Mouse (Mus musculus): ENCODE measurements around the gene Nt5c2. TPM values are rescaled to one million over a fixed set of nuclear protein-coding genes. Genes with fewer than 3 reads are reported as not detected.
"Not testable (repeated sequence)": the region's sequence is repeated elsewhere in the genome, so short reads cannot be mapped to it uniquely, and the experiment has no call there.

Nt5c2 gene
- total and polyA plus RNA-seq, 3 experiments, result 16.7 to 63.9 (median 58.2) TPM

DNA sequence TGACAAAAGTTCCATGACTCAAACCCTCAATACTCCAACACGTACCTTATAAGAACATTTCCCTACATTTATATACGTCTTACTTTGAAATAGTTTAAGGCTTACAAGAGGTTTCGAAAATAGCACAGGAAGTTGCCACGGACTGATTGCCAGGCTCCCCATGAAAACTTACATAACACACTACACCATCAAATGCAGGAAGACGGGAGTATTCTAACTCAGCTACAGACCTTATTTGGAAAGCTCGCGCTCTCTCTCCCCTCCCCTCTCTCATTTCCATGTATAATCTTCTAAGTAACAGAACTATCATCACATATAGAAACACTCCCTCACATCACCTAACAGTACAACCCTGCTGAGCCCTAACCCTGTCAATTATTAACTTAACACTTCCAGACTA lies 5.5 kb downstream of the Nt5c2 start:
- TF ChIP-seq POLR2A (IDR thresholded peaks at IDR 0.05; ENCODE audit: insufficient read depth, low read depth, low read length) (no peak), CTCF (IDR thresholded peaks at IDR 0.05) (no peak), EP300 (IDR thresholded peaks at IDR 0.05; ENCODE audit: insufficient read depth, low read depth, low read length) (no peak)
- Histone ChIP-seq H3K79me2 (replicated peaks; ENCODE audit: control insufficient read depth, insufficient read depth, low read length) (no peaks in the 10 kb centered on the region), H3K27ac (no peak overlapping the region), H3K4me1 (ENCODE audit: control insufficient read depth, insufficient read depth, low read length) (no peaks in the 10 kb centered on the region; the same call in 1 of the 2 replicates), H3K9ac (ENCODE audit: low read depth, low read length) (no peak overlapping the region), H3K27me3 (ENCODE audit: control insufficient read depth, insufficient read depth, low read length) (peaks cover 6% of the 10 kb centered on the region), H3K4me3 (no peak overlapping the region), H3K36me3 (ENCODE audit: control insufficient read depth, insufficient read depth, low read length) (no peaks in the 10 kb centered on the region)
- intact Hi-C loops (cut with DNase I), result no loop called here
- DNase-seq, result no peak
- 65% methylated on average over 7 of the region's 7 CpGs for WGBS

DNA sequence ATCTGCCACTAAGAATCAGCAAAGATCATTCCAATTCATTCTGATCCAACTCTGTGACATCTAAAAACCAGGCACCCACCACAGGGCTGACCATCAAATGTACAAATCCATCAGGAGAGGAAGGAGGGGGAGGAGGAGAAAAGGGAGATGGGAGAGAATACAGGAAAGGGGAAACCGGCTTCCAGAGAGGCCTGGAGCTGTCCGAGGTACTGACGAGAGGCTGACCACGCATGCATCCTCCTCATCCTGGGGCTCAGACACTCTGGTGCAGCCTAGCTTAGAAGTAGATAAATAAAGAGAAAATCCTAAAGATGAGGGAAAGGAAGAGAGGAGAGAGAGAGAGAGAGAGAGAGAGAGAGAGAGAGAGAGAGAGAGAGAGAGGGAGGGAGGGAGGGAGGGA lies 8.6 kb downstream of the Nt5c2 start:
- WGBS, result 3% methylated on average over 4 of the region's 4 CpGs

GRCm38 (mm10) chr19:47005873-47006272 lies 9.1 kb downstream of the Nt5c2 start:
- Histone ChIP-seq H3K27ac (no peak overlapping the region), H3K36me3 (ENCODE audit: control insufficient read depth, insufficient read depth, low read length) (no peaks in the 10 kb centered on the region), H3K27me3 (ENCODE audit: control insufficient read depth, insufficient read depth, low read length) (no peaks in the 10 kb centered on the region), H3K79me2 (replicated peaks; ENCODE audit: control insufficient read depth, insufficient read depth, low read length) (no peaks in the 10 kb centered on the region), H3K4me3 (no peak overlapping the region), H3K4me1 (ENCODE audit: control insufficient read depth, insufficient read depth, low read length) (no peaks in the 10 kb centered on the region), H3K9ac (ENCODE audit: low read depth, low read length) (no peak overlapping the region)
- TF ChIP-seq EP300 (IDR thresholded peaks at IDR 0.05; ENCODE audit: insufficient read depth, low read depth, low read length) (no peak), CTCF (IDR thresholded peaks at IDR 0.05) (no peak), POLR2A (IDR thresholded peaks at IDR 0.05; ENCODE audit: insufficient read depth, low read depth, low read length) (no peak)
- intact Hi-C loops (cut with DNase I), result no loop called here
- DNase-seq, result no peak
- WGBS, result 55% methylated on average over 5 of the region's 5 CpGs

More for the DNA sequence above, 8.6 kb downstream of the Nt5c2 start:
- Histone ChIP-seq H3K27me3 (ENCODE audit: control insufficient read depth, insufficient read depth, low read length) (no peaks in the 10 kb centered on the region), H3K9ac (ENCODE audit: low read depth, low read length) (no peak overlapping the region), H3K4me1 (ENCODE audit: control insufficient read depth, insufficient read depth, low read length) (no peaks in the 10 kb centered on the region), H3K79me2 (replicated peaks; ENCODE audit: control insufficient read depth, insufficient read depth, low read length) (no peaks in the 10 kb centered on the region), H3K36me3 (ENCODE audit: control insufficient read depth, insufficient read depth, low read length) (no peaks in the 10 kb centered on the region), H3K4me3 (no peak overlapping the region), H3K27ac (no peak overlapping the region)
- no peak for TF ChIP-seq EP300 (IDR thresholded peaks at IDR 0.05; ENCODE audit: insufficient read depth, low read depth, low read length)
- TF ChIP-seq CTCF (IDR thresholded peaks at IDR 0.05), result no peak
- no peak for TF ChIP-seq POLR2A (IDR thresholded peaks at IDR 0.05; ENCODE audit: insufficient read depth, low read depth, low read length)
- DNase-seq, result peak in 1 of 2 experiments; percentile 55
- intact Hi-C loops (cut with DNase I), result no loop called here

GRCm38 (mm10) chr19:47003742-47004511 lies 11.0 kb downstream of the Nt5c2 start:
- Histone ChIP-seq H3K4me1 (ENCODE audit: control insufficient read depth, insufficient read depth, low read length) (no peaks in the 10 kb centered on the region), H3K27me3 (ENCODE audit: control insufficient read depth, insufficient read depth, low read length) (no peaks in the 10 kb centered on the region), H3K27ac (no peak overlapping the region), H3K4me3 (no peak overlapping the region), H3K9ac (ENCODE audit: low read depth, low read length) (no peak overlapping the region), H3K79me2 (replicated peaks; ENCODE audit: control insufficient read depth, insufficient read depth, low read length) (no peaks in the 10 kb centered on the region), H3K36me3 (ENCODE audit: control insufficient read depth, insufficient read depth, low read length) (no peaks in the 10 kb centered on the region)
- DNase-seq, result no peak
- intact Hi-C loops (cut with DNase I), result no loop called here
- TF ChIP-seq POLR2A (IDR thresholded peaks at IDR 0.05; ENCODE audit: insufficient read depth, low read depth, low read length) (no peak), CTCF (IDR thresholded peaks at IDR 0.05) (no peak), EP300 (IDR thresholded peaks at IDR 0.05; ENCODE audit: insufficient read depth, low read depth, low read length) (no peak)
- WGBS, result 70% methylated on average over 6 of the region's 6 CpGs

- H3K27me3 ChIP-seq (ENCODE audit: control insufficient read depth, insufficient read depth, low read length); H3K9ac ChIP-seq (ENCODE audit: low read depth, low read length); DNase-seq; H3K79me2 ChIP-seq (replicated peaks; ENCODE audit: control insufficient read depth, insufficient read depth, low read length); H3K36me3 ChIP-seq (ENCODE audit: control insufficient read depth, insufficient read depth, low read length); H3K4me1 ChIP-seq (ENCODE audit: control insufficient read depth, insufficient read depth, low read length); intact Hi-C loops (cut with DNase I); H3K27ac ChIP-seq; H3K4me3 ChIP-seq: not testable (repeated sequence)
- 74% methylated on average over 3 of the region's 3 CpGs for WGBS
These were observed 14.6 kb downstream of the Nt5c2 start for GRCm38 (mm10) chr19:47000357-47000756.

GRCm38 (mm10) chr19:46999753-47000152 lies 15.2 kb downstream of the Nt5c2 start:
- TF ChIP-seq CTCF (IDR thresholded peaks at IDR 0.05) (no peak), POLR2A (IDR thresholded peaks at IDR 0.05; ENCODE audit: insufficient read depth, low read depth, low read length) (no peak), EP300 (IDR thresholded peaks at IDR 0.05; ENCODE audit: insufficient read depth, low read depth, low read length) (no peak)
- Histone ChIP-seq H3K36me3 (ENCODE audit: control insufficient read depth, insufficient read depth, low read length) (no peaks in the 10 kb centered on the region), H3K27ac (no peak overlapping the region), H3K4me3 (no peak overlapping the region), H3K27me3 (ENCODE audit: control insufficient read depth, insufficient read depth, low read length) (no peaks in the 10 kb centered on the region), H3K79me2 (replicated peaks; ENCODE audit: control insufficient read depth, insufficient read depth, low read length) (no peaks in the 10 kb centered on the region), H3K9ac (ENCODE audit: low read depth, low read length) (no peak overlapping the region), H3K4me1 (ENCODE audit: control insufficient read depth, insufficient read depth, low read length) (no peaks in the 10 kb centered on the region)
- WGBS, result 66% methylated on average over 6 of the region's 6 CpGs
- DNase-seq, result no peak
- intact Hi-C loops (cut with DNase I), result no loop called here
